Mouse (Mus musculus) mouse trophoblast stem cell (cell line): ENCODE results near the gene Tprgl.

Experiments
- in situ Hi-C, 2 experiments: fragments of 300-500 bp; cut with MseI, MboI; formaldehyde crosslinking; loops; 2 replicates in 1 of 2; 3 replicates in 1 of 2; pipeline ENCODE4 v1.15.1; 2025

The Tprgl gene

DNA sequence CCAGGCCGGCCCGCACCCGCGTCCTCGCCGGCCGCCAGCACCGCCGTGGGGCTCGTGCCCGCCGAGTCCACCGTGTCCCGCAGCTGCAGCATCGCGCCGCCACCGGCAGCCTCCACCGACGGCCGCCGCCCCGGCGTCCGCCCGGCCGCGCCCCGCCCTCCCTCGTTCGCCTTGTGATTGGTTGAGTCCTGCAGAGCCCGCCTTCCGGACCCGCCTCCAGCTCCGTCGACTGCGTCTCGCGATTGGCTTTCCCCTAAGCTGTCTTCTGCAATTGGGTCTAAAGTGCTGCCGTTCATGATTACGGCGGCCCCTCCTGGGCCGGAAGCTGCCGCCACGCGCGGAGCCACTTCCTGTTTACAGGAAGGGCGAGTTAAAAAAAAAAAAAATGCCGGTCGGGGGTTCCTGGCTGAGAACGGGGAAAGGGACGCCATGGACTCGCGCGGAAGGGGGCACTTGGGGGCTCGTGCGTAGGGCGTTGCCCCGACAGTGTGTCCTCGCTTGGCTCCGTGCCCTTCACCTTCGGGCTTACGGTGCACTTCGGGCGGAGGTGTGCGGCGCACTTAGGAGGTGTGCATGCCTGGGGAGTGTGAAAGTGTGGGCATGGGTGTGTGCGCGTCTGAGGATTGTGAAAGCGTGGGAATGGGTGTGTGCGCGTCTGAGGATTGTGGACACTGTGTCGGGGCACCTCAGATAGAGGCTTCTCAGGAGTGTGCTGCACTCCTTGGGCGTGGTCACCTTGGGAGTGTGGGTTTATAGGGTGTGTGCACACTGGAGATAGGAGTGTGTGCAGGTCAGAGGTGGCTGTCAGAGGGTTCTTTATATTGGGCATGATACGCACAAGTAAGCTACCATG, at the start of gene Tprgl:
TSS of gene Tprgl (minus strand) at position 129 of the 853 bp plus-strand sequence.
- in situ Hi-C loops: loop anchor here (10.0 kb wide), 1 partner anchor 114 kb away; no protein-coding TSS in a partner anchor

DNA sequence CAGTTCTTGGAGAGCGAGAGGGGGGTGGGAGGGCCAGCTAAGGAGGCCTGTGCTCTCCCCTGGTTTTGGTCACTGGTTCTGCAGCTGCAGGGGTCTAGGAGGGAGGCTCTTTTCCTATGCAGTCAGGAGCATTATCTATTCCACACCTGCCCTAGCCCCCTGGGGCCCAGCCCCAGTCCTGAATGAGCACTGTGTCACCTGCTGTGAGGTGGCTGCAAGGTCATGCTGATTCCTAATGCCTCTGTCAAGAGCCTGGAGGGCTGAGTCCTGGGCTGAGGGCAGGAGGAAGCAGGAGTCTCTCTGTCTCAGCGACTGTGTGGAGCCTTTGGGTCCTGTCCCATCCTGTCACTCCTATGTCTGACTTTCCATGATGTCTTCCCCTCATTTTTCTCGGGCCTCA, 49.4 kb upstream of the Tprgl start:
- in situ Hi-C loops: loop anchor here (5.0 kb wide), 1 partner anchor 43 kb away; no protein-coding TSS in a partner anchor

DNA sequence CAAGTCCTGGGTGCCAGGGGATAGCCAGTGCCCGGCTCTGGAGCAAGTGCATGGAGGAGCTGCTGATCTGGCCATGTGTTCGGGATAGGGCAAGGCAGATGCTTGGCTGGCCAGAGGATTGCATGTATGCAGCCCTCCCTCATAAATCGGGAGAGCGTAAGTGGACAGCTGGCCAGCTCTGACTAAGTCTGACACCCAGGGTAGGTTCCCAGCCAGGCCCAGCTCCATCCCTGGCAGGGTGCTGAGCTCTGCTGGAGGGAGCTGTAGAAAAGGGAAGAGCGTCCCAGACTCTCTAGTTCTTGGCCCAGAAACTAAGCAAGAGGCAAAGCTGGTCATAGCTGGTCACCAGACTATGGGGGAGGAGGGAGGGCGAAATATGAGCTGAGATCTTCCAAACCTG, 48.6 kb upstream of the Tprgl start:
- in situ Hi-C loops: loop anchor here (5.0 kb wide), 1 partner anchor 42 kb away; no protein-coding TSS in a partner anchor

DNA sequence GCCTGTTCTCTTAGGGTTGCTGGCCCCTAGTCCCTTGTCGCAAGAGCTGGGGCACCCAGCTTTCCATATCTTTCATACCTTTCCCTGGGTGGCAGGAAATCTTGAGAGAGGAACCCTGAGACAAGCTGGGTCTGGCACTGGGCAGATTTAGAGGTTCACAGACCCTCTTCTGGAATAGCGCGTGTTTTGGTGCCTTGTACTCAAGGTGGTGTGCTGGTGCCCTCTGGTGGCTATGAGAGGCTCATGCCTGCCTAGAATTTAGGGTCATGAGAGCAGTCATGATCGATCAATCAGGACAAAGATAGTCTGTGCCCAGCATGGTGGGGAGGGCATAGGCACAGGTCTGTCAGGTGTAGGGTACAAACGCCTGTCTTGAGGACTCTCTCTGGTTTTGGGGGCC, 46.8 kb upstream of the Tprgl start:
- in situ Hi-C loops: loop anchor here (5.0 kb wide), 1 partner anchor 40 kb away; no protein-coding TSS in a partner anchor

DNA sequence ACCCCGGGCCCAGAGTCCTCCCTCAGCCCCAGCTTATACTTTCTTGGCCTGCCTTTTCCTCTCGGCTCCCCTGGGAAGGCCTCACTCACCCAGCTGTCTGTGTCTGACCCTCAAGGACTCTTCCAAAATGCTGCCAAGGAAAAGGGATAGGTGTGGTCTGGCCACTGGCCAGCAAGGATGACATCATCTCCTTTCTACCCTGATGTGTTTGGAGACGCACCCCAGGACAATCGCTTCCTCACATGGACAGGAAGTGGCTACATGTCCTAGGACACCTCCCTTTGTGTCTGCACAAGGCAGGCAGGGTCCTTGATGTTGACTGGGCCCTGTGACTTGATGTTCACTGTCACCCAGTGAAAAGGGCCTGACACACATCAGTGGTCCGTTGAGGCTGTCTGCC, 44.9 kb upstream of the Tprgl start:
- in situ Hi-C loops: loop anchor here (5.0 kb wide), 1 partner anchor 38 kb away; no protein-coding TSS in a partner anchor

DNA sequence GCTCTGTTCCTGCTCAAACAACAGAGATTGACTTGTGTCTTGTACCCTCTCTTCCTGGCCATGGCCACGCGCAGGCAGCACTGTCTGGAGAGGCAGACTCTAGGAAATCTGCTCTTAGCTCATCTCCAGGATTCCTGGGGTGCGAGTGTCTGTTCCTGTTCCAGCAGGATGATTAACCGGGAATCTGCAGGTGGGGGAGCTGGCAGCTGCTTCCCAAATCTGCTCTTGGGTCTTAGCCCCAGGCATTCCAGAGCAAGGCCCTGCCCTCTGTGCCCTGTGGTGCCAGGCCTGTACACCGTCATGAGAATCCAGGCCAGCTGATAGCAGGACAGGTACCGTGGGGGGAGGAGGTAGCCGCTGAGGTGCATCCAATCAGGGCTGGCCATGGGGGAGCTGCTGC, 44.1 kb upstream of the Tprgl start:
- in situ Hi-C loops: no loop called here

DNA sequence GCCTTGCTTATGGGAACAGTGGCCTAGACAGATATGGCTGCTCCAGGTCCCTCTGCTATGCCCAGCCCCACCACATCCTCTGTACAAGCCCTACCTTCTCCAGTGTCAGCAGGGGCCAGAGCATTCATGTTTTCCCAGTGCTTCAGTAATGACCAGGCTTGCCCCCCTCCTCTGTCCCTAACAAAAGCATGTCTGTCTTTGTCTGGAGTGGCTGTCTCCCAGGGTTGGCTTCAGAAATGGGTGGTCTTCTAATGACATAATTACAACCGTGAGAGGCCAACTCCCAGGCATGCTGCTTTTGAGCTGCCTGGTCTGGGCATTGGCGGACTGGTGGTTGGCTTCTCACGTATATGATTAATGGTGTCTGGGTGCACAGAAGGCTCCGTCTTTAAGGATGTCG, 41.0 kb upstream of the Tprgl start:
- in situ Hi-C loops: no loop called here

DNA sequence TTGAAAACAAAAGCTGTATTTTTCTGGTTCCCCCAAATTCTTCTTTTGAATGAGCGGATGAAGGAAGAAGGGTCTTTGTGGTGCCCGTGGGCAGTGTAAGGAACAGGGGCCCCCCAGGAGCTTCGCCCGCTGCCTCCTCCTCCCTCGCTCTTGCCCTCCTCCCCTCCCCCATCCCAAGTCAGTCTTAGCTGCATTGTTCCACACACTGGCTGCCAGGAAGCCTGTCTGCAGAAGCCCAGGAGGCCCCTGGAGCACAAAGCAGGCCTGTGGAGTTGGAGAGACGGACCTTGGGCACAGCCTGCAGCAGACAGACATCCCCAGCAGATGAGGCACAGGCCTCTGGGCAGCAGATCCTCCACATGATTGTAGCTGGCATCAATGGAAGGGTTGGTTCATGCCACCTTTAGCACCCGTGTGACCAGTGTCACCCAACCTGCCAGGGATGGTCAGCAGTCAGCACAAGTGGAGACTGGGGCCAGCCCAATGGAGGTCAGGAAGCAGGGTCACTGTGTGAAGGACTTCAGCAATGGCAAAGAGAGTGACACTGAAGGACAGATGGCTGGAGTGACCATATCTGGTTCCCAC, 38.0 kb upstream of the Tprgl start:
- in situ Hi-C loops: no loop called here

DNA sequence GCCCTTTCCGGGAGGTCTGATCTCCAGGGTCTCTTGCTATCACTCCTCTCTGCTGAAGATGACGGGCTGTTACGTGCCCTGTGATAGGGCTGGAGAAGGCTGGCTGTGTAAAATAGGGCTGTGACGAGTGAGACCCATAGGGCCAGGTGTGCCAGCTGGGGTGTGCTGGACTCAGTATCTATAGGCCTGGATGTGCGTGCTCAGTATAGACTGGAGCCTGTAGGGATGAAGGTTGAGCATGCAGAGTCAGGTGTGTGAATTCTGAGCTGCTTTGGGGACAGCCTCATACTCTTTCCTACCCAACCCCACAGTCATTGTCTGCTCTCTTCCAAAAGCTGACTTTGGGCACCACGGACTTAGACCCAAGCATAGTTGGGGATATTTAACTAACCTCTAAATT, 37.5 kb upstream of the Tprgl start:
- in situ Hi-C loops: no loop called here

DNA sequence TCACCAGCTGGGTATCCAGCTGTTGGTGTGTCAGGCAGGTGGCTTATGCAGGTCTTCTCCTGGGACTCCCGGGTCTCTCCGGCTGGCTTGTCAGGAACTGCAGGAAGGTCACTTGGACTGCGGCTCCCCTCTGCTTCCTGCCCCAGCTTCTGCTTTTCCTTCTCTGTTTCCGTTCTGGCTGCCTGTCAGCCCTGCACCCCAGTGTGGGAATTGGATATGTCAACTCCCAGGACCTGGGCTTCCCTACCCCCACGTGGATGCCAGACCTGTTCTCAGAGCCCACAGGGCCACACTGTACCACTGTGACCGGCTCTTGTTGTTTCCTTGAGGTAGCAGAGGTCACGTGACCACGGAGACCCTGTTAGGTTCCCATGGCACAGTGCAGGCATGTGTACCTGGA, 28.5 kb upstream of the Tprgl start:
- in situ Hi-C loops: no loop called here

DNA sequence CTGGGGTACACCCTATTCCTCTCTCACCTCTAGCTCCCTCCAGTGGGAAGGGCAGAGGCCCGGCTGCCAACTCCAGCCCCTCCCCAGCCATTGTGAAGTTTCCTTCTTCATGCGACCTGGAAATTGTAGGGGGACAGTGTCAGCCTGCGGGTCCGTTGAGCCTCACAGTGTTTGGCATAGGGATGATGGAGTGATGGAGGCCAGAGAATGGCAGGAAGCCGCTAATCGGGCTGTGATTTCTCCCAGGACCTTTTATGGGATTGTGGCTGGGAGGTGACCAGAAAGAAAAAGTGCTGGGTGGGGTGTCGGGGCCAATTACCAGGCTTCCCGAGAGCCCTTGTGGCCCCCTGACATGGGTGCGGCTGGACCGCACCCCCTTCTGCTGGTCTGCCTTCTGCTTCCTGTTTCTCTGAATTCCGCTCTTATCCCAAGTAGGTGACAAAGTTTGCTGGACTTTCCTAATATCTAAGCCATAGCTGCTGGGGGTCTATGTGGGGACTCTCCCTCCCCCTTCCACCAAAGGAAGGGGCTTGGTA, 25.6 kb upstream of the Tprgl start:
- in situ Hi-C loops: no loop called here

DNA sequence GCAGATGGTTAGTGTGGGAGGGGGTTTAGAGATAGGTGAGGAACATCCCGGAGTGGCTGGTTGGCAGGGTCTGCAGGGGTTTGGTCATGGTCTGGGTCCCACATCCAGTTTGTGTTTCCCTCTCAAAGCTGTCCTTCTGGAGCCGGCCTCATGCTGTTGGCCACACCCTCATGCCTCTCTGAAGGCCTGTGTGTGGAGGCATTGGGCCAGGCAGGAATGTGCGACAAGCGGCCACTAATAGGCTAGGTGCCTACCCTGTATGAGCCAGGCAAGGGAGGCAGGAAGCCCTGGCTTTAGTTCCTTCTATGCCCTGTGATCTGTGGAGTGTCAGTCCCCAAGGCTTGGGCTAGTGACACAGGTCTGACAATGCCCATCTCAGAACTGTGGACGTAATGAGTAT, 24.5 kb upstream of the Tprgl start:
- in situ Hi-C loops: no loop called here

DNA sequence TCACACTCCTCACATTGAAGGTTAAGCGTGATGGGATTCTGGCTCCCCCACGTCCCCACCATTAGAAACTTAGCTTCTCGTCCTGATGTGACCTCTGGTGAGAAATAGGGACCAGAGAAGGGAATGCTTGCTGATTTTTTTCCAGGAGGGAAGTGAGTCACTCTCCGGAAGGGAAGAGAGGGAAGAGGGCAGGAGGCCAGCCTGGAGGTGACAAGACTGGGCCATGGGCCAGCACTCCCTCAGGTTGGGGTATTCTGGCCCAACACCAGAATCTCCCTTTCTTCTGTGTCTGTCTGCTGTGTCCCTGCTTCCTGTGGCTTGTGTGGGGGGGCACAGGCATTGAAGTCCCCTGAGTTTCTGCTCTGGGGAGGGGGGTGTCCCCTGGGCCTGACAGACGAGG, 23.1 kb upstream of the Tprgl start:
- in situ Hi-C loops: no loop called here

DNA sequence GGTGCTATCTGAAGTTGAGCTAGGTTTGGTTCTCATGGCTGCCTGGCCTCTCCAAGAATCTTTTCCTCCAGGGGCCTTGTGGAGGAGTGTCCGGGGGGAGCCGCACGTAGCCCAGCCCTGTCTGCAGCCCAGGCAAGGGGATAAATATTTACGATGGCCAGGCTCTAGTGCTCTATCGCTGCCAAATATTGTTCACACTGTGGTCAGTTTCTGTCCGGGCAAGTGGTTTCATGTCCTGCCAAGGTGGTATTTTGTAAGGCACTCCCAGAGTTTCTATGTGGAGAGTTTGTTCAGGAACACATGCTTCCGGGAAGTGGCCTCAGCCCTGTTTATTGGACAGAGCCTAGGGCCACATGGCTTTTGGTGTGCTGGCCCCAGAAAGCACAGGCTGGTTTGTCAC, 20.5 kb upstream of the Tprgl start:
- in situ Hi-C loops: no loop called here

DNA sequence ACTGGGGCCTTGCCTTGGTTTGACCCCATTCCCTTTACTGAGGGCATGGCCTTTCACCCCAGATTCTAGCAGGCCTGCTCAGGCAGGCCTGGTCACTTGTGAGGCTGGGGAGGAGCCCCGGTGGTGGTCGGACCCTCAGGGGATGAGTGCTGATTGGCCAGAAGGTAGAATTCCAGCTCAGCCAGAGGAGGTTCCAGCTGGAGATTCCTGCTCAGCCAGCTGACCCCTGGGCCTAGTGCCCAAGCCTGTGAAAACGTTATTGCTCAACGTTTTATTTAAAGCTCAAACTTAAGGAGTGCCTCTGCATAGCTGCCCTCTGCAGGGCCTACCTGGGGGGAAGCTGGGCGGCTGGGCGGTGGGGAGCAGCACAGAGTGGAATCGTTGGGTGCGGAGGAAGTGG, 16.8 kb upstream of the Tprgl start:
- in situ Hi-C loops: no loop called here

DNA sequence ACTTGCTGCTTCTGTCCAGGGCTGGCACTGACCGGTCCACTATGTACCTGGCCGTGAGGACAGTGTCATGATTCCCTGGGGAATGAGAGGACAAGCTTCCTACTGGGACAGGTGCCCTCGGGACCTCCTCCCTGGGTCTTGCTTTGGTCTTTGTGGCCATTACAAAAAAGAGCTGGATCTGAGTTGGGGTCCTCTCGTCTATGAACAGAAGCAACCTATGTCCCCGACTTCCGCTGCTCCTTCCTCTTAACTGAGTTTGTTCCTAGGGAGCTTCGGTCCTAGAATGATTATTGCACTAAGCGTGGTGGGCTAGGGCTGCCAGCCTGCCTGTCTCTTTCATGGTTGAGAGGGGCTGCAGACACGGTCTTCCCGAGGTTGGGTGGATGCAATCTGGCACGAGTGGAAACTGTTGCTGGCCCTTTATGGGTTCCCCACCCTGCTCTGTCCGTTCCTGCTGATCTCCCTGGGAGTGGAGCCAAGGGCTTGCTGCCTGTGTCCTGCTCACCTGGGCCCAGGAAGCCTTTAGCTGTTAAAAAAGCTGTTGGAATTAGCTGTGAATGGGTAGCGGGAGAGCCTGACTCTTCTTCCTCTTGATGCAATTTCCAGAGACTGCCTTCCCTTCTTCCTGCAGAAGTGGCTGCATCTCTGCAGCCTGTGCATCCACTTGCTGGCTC, 11.6 kb upstream of the Tprgl start:
- in situ Hi-C loops: no loop called here

DNA sequence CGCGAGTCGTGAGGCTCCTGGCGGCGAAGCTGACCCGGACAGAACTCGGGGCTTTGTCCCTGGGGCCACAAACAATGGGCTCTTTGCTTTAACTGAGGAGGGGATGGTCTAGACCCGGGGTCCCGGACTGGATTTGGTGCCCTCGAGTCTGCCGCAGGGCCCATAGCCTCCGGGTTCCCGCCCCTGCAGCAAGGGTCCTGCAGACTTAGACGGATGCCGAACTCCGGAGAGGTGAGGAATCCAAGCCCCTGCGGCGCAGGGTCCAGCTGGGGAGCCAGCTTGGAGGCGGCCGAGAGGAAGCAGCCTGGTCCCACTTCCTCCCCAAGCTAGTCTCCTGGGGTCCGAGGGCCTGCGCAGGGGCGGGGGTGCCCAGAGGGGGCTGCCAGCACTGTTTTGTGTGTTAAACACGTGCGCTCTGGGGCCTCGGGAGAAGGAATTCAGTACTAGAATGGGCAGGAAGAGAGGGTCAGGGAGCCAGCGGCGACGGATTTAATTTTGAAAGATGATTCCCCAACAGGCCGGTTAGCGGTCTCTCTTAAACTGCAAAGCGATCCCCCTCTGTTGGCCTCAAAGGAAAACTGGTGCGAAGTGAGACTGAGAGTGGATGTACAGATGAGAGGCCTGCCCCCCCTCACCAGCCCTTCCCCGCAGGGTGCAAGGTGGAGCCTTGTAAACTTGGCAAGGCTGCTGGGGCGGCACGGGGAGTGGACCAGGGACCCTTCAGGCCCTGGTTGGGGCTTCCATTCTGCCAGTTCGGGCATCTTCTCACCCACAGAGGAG, 10.9 kb upstream of the Tprgl start:
- in situ Hi-C loops: no loop called here

DNA sequence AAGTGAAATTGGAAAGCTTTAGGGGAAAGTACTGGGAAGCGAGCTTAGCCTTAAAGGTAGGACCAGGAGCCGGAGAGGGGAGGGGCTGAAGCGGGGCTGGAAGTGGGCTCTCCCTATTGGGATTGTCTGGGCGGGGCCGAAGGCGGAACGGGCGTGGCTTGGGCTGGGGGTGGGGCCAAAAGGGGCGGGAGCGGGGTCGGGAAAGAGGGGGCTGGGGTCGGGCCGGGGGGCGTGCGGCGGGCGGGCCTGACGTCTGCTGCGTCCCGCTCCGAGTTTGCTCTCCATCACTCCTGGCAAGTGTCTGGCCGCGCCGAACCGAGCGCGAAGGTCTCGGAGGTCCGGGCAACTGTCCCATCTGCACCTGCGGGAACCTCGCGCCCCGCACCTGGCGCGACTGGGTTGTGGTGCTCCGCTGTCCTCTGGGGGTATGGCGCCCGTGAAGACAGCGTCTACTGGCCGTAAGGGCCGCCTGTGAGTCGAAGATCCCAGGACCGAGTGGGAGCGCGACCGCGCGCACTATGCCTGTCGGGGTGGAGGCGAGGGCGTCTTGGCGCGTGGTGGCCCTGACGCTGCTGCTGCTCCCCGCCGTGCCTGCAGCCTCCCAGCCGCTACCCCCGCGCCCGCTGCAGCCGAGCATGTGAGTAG, 10.2 kb upstream of the Tprgl start, which contains the start of gene Megf6:
TSS of gene Megf6 (plus strand) at position 225 of the 645 bp plus-strand sequence.
- in situ Hi-C loops: no loop called here

DNA sequence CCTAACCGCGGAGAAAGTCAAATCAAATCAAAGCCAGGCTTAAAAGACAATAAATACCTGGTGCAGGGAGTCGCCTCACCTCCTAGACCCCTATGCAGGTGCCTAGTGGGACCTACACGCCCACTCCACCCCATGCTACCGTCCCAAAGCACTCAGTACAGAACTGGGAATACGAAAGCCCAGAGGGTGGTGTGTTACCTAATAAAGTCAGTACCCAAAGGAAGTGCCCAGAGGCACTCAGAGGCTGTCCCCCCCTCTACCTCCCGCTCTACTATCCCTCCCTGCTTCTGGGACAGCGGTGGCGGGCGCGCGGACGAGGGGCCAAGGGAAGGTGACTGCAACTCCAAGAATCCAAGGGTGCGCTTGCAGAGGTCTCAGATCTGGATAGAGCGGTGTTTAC, 9.6 kb upstream of the Tprgl start:
- in situ Hi-C loops: no loop called here

DNA sequence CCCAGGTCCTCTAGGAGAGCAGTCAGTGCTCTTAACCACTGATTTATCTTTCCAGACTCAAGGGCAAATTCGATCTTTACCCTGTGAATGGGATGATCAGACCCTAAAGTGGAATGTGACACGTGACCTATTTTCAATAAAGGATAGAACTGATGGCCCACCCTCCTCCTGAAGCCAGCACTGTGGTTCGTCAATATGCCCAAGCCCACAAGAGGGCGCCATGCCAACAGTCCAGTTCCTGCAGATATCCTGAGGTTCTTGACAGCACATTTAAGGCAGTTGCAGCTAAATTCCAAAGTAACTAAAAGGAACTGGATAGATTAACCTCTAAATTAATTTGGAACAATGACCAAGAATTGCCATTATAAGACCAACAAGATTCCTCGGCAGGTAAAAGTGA, 6.6 kb upstream of the Tprgl start:
- in situ Hi-C loops: loop anchor here (5.0 to 10.0 kb wide), 2 partner anchors 40 to 108 kb away; no protein-coding TSS in a partner anchor

DNA sequence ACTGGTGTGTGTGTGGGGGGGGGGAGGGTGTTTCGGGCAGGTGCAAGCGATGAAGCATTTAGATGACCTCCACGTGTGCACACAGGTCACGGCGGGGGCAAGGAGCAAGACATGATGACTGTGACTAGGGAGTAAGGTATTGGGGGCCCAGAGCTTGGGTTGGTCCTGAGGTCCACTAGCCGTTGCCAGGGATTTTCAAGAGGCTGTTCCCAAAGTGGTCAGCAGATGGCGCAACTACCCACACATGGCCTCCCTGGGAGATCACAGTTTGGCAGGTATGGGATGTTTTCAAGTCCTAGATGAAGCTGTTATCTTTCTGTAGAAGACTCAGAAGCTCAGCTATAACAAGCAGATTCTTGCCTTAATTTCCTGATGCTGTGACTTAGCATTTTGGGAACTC, 2.8 kb upstream of the Tprgl start:
- in situ Hi-C loops: loop anchor here (10.0 kb wide), 1 partner anchor 112 kb away; no protein-coding TSS in a partner anchor
